Mouse (Mus musculus) bone marrow macrophage, adult 2 months (primary cell): ENCODE results near the gene Cacna1b.

ENCODE experiments used
- CTCF ChIP-seq: IDR thresholded peaks from 2 replicates; pipeline ENCODE4 v1.5.1; 2012; ENCODE audit warnings: low read depth, mild to moderate bottlenecking, low read length, moderate library complexity
- POLR2A ChIP-seq: IDR thresholded peaks from 2 replicates; pipeline ENCODE4 v1.6.1; 2012; ENCODE audit warnings: mild to moderate bottlenecking, low read depth, low read length, borderline replicate concordance

GRCm38 (mm10) chr2:24750051-24750450 lies 12.9 kb downstream of the Cacna1b start:
- TF ChIP-seq CTCF: no peak
- no peak for TF ChIP-seq POLR2A
